Comparison of ENCODE assay signal across 10 mouse cellular contexts in the genomic region with DNA sequence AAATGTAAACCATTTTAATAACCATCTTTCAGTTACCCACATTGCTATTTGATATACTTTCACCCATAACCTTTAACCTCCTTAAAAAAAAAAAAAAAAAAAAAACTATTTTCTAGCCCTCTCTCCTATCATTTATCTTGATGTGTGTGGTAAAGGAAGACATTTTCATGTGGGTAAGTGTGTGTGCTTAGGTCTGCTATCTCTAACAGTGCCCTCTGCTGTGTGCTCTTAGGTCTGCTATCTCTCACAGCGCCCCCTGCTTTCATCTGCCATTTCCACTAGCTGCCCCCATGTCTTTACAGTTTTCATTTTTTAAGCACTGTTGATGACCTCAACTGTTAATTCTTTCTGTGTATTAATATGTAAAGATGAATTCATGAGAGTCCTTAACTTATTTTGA.
DNase-seq lines count a peak whose midpoint lies in the region; ATAC-seq and TF ChIP-seq lines count a peak whose summit lies in the region.
"Had no signal": no experiment of that assay in that cellular context is flagged by ENCODE, and none has a peak within 500 bp of the region (broad histone marks: within the 10 kb centered on the region; RNA-seq: fewer than 3 reads in every experiment).

No protein-coding gene starts in this region.

- no peak overlapping the region for H3K9ac ChIP-seq in liver, postnatal 0 days (replicated peaks)
- H3K9ac ChIP-seq: heart, embryonic 13.5 days; liver, embryonic 15.5 days had no signal

- H3K4me3 ChIP-seq in gastrocnemius, adult 2 months = no peak overlapping the region
- no peak overlapping the region for H3K4me3 ChIP-seq in thymus, adult 2 months (ENCODE audit: control insufficient read depth, insufficient read depth, low read length)
- no peak overlapping the region for H3K4me3 ChIP-seq in liver, postnatal 0 days (ENCODE audit: low read depth, low read length)
- no peak overlapping the region for H3K4me3 ChIP-seq in limb, embryonic 10.5 days
- H3K4me3 ChIP-seq: heart, embryonic 13.5 days; liver, embryonic 15.5 days had no signal

- intact Hi-C loops in gastrocnemius, adult 2 months (cut with DNase I) = no loop called here

- H3K27ac ChIP-seq in gastrocnemius, adult 2 months = no peak overlapping the region
- H3K27ac ChIP-seq in thymus, adult 2 months (ENCODE audit: control insufficient read depth, insufficient read depth, low read length) = no peak overlapping the region
- no peak overlapping the region for H3K27ac ChIP-seq in liver, postnatal 0 days (ENCODE audit: low read depth)
- H3K27ac ChIP-seq in limb, embryonic 10.5 days = no peak overlapping the region
- H3K27ac ChIP-seq: heart, embryonic 13.5 days; liver, embryonic 15.5 days had no signal

- WGBS in thymus, adult 2 months = 60% methylated on average over 1 of the region's 1 CpGs
- WGBS in liver, postnatal 0 days (ENCODE audit: insufficient replicate concordance) = 64% methylated on average over 1 of the region's 1 CpGs
- 76% methylated on average over 1 of the region's 1 CpGs for WGBS in limb, embryonic 10.5 days

- DNase-seq in gastrocnemius, adult 2 months = no peak
- DNase-seq in gastrocnemius, adult 18-20 months (ENCODE audit: low spot score) = no peak
- DNase-seq in thymus, adult 2 months = peak; percentile 28
- DNase-seq in thymus, adult 18-20 months = no peak
- peak; percentile 17 for DNase-seq in liver, postnatal 0 days
- no peak for DNase-seq in limb, embryonic 10.5 days (ENCODE audit: low spot score)
- no peak for DNase-seq in cerebellum, adult 18-20 months
- DNase-seq in gastrocnemius, postnatal 4 days (ENCODE audit: low spot score in 2 of 2) = no peak

- ATAC-seq in liver, postnatal 0 days = no peak

- no peak for TF ChIP-seq POLR2A in thymus, adult 2 months (IDR thresholded peaks at IDR 0.05; ENCODE audit: control insufficient read depth, extremely low read depth, insufficient read depth, low read length, poor library complexity)

- TF ChIP-seq EP300 in liver, postnatal 0 days (IDR thresholded peaks at IDR 0.05; ENCODE audit: low read depth) = no peak

- TF ChIP-seq CTCF in gastrocnemius, adult 2 months (IDR thresholded peaks at IDR 0.05) = peak; percentile 70
- no peak for TF ChIP-seq CTCF in thymus, adult 2 months (IDR thresholded peaks at IDR 0.05; ENCODE audit: borderline replicate concordance, control insufficient read depth, extremely low read depth, insufficient read depth, low read length, poor library complexity)
- TF ChIP-seq CTCF in liver, postnatal 0 days (IDR thresholded peaks at IDR 0.05; ENCODE audit: low read depth) = peak; percentile 72

- H3K9me3 ChIP-seq in liver, postnatal 0 days (ENCODE audit: low read length) = no peaks in the 10 kb centered on the region
- H3K9me3 ChIP-seq in limb, embryonic 10.5 days (replicated peaks) = no peaks in the 10 kb centered on the region
- H3K9me3 ChIP-seq: heart, embryonic 13.5 days; liver, embryonic 15.5 days had no signal

- no peaks in the 10 kb centered on the region for H3K36me3 ChIP-seq in thymus, adult 2 months (ENCODE audit: control insufficient read depth, insufficient read depth, low read length)
- peaks cover 22% of the 10 kb centered on the region for H3K36me3 ChIP-seq in liver, postnatal 0 days (replicated peaks; ENCODE audit: insufficient read depth, low read length)
- peaks cover 24% of the 10 kb centered on the region for H3K36me3 ChIP-seq in limb, embryonic 10.5 days

- no peak overlapping the region for H3K4me2 ChIP-seq in liver, postnatal 0 days (ENCODE audit: low read depth, low read length)
- H3K4me2 ChIP-seq: heart, embryonic 13.5 days; liver, embryonic 15.5 days had no signal

- no peaks in the 10 kb centered on the region; the same call in 1 of the 2 replicates for H3K4me1 ChIP-seq in thymus, adult 2 months (replicated peaks; ENCODE audit: control insufficient read depth, insufficient read depth, low read length)
- no peaks in the 10 kb centered on the region for H3K4me1 ChIP-seq in liver, postnatal 0 days (ENCODE audit: insufficient read depth)
- no peaks in the 10 kb centered on the region for H3K4me1 ChIP-seq in limb, embryonic 10.5 days
- H3K4me1 ChIP-seq: liver, embryonic 15.5 days had no signal

- no peaks in the 10 kb centered on the region for H3K27me3 ChIP-seq in thymus, adult 2 months (ENCODE audit: control insufficient read depth, insufficient read depth, low read length)
- no peaks in the 10 kb centered on the region for H3K27me3 ChIP-seq in liver, postnatal 0 days (ENCODE audit: insufficient read depth, low read length)
- no peaks in the 10 kb centered on the region for H3K27me3 ChIP-seq in limb, embryonic 10.5 days (ENCODE audit: low read depth, poor library complexity, severe bottlenecking)
- H3K27me3 ChIP-seq: heart, embryonic 13.5 days; liver, embryonic 15.5 days had no signal

Comparison
In these comparisons a context has a peak if more than half of its experiments do, and no peak if none do; other contexts are left out.
1. DNase-seq: peak in thymus, adult 2 months (single experiment) and liver, postnatal 0 days (single experiment); none in gastrocnemius, adult 2 months (single experiment), gastrocnemius, adult 18-20 months (single experiment), thymus, adult 18-20 months (0 of 2), limb, embryonic 10.5 days (single experiment), cerebellum, adult 18-20 months (0 of 2) and gastrocnemius, postnatal 4 days (0 of 2).